In genomic region chr6:21214673-21215490, GRCm38 (mm10) we compare ENCODE assay signal across 10 mouse cellular contexts. TPM values are rescaled to one million over a fixed set of nuclear protein-coding genes. Genes with fewer than 3 reads are reported as not detected.
DNase-seq lines count a peak whose midpoint lies in the region; ATAC-seq and TF ChIP-seq lines count a peak whose summit lies in the region.
"Had no signal": no experiment of that assay in that cellular context is flagged by ENCODE, and none has a peak within 500 bp of the region (broad histone marks: within the 10 kb centered on the region; RNA-seq: fewer than 3 reads in every experiment).

No protein-coding gene starts in this region.

- H3K27ac ChIP-seq in kidney, adult 2 months (ENCODE audit: insufficient read depth, low read depth, low read length), result no peak overlapping the region
- H3K27ac ChIP-seq in limb, embryonic 11.5 days (replicated peaks; ENCODE audit: low read depth, low read length), result no peak overlapping the region
- H3K27ac ChIP-seq in olfactory bulb, adult 2 months (ENCODE audit: insufficient read depth, low read depth, low read length), result peak overlapping the region; percentile 78

- no peaks in the 10 kb centered on the region for H3K36me3 ChIP-seq in kidney, adult 2 months (ENCODE audit: control insufficient read depth, insufficient read depth, low read length)
- no peaks in the 10 kb centered on the region for H3K36me3 ChIP-seq in limb, embryonic 11.5 days (ENCODE audit: control insufficient read depth, insufficient read depth, low read length)

- ATAC-seq in common myeloid progenitor, adult 5-6 weeks (replicated peaks; ENCODE audit: low read depth, poor library complexity, severe bottlenecking), result 0 out of 2 replicates have a peak, but pooled peaks have one; percentile 15
- ATAC-seq in limb, embryonic 11.5 days (ENCODE audit: insufficient number of reproducible peaks, low FRiP score, low TSS enrichment, low read depth), result peak; percentile 65

- H3K27me3 ChIP-seq in kidney, adult 2 months (replicated peaks; ENCODE audit: control insufficient read depth, insufficient read depth, low read length), result peaks cover 6% of the 10 kb centered on the region
- H3K27me3 ChIP-seq in limb, embryonic 11.5 days (ENCODE audit: control insufficient read depth, insufficient read depth, low read length), result peaks cover 4% of the 10 kb centered on the region; the same call in 1 of the 2 replicates

- TF ChIP-seq POLR2A in kidney, adult 2 months (IDR thresholded peaks at IDR 0.05; ENCODE audit: low read depth, low read length), result no peak
- TF ChIP-seq POLR2A in olfactory bulb, adult 2 months (IDR thresholded peaks at IDR 0.05; ENCODE audit: insufficient read depth, low read depth, low read length), result no peak; the same call in 1 of the 2 replicates

- H3K9ac ChIP-seq in limb, embryonic 11.5 days (ENCODE audit: low read length), result peak overlapping the region; percentile 69

- H3K9me3 ChIP-seq in limb, embryonic 11.5 days (ENCODE audit: control insufficient read depth, low read length), result no peaks in the 10 kb centered on the region

- peak; percentile 95 for DNase-seq in heart, adult 11 months
- no peak for DNase-seq in heart, postnatal 25 days (ENCODE audit: low spot score)
- DNase-seq in gonadal fat pad, adult 2 months (ENCODE audit: low read depth), result peak; percentile 28
- peak; percentile 4 for DNase-seq in kidney, adult 2 months
- DNase-seq in limb, embryonic 11.5 days (ENCODE audit: low spot score), result peak; percentile 76
- no peak for DNase-seq in natural killer cell, adult 2 months (ENCODE audit: low spot score in 2 of 2)

- no peaks in the 10 kb centered on the region for H3K4me1 ChIP-seq in kidney, adult 2 months (ENCODE audit: control insufficient read depth, insufficient read depth, low read length)
- no peaks in the 10 kb centered on the region for H3K4me1 ChIP-seq in limb, embryonic 11.5 days (ENCODE audit: control insufficient read depth, insufficient read depth, low read length)
- 0 out of 2 replicates have a peak, but pooled peaks cover 4% of the 10 kb centered on the region for H3K4me1 ChIP-seq in olfactory bulb, adult 2 months (ENCODE audit: control insufficient read depth, insufficient read depth, low read length)

- H3K4me2 ChIP-seq in limb, embryonic 11.5 days (ENCODE audit: low read depth, severe bottlenecking), result peak overlapping the region; percentile 90

- no peak for TF ChIP-seq CTCF in kidney, adult 2 months (conservative IDR thresholded peaks at IDR 0.05; ENCODE audit: insufficient read depth, insufficient read length, low read depth, low read length)
- TF ChIP-seq CTCF in olfactory bulb, adult 2 months (IDR thresholded peaks at IDR 0.05; ENCODE audit: insufficient read depth, low read depth, low read length), result no peak

- peak overlapping the region; percentile 53 for H3K4me3 ChIP-seq in kidney, adult 2 months (ENCODE audit: insufficient read depth, low read depth, low read length)
- H3K4me3 ChIP-seq in limb, embryonic 11.5 days (ENCODE audit: low read depth, low read length), result peak overlapping the region; percentile 57
- peak overlapping the region; percentile 68 for H3K4me3 ChIP-seq in olfactory bulb, adult 2 months (ENCODE audit: insufficient read depth, low read depth, low read length)

- under 1% methylated on average over 83 of the region's 83 CpGs for WGBS in kidney, adult 2 months
- under 1% methylated on average over 65 of the region's 83 CpGs for WGBS in limb, embryonic 11.5 days
- under 1% methylated on average over 83 of the region's 83 CpGs for WGBS in olfactory bulb, adult 2 months

- intact Hi-C loops in heart, postnatal 25 days (cut with DNase I), result loop anchor here (2.0 to 10.0 kb wide), 4 partner anchors 170 to 490 kb away; no protein-coding TSS in a partner anchor

RNA-seq across cellular contexts. Expression of gene Kcnd2, which starts 0.4 kb away (rescaled TPM):
- 10 to 100 TPM; 13.3 to 14.6 TPM for total RNA-seq in heart, postnatal 25 days (2021)
- not detected in 2 replicates for total RNA-seq in common myeloid progenitor, adult 5-6 weeks (2017)
- polyA plus RNA-seq in gonadal fat pad, adult 2 months (2012; rRNA removed), result 0.06 and 0.19 TPM in 2 replicates
- 0.10 and 0.13 TPM in 2 replicates for polyA plus RNA-seq in kidney, adult 2 months (2012; rRNA removed)
- 1.4 and 1.5 TPM in 2 replicates for polyA plus RNA-seq in limb, embryonic 11.5 days (2014; fragmentation: Nextera tagmentation; extraction: Ambion mirVana)
- 88.9 TPM in 1 of 2 replicates, not detected in the other for polyA plus RNA-seq in olfactory bulb, adult 2 months (2012; ENCODE audit: insufficient read depth, insufficient read length, low replicate concordance, missing spikeins)
- polyA plus RNA-seq: C2C12; liver, adult 2 months had no signal

Comparison
In these comparisons a context has a peak if more than half of its experiments do, and no peak if none do; other contexts are left out.
1. DNase-seq: peak in heart, adult 11 months (single experiment), gonadal fat pad, adult 2 months (single experiment), kidney, adult 2 months (single experiment) and limb, embryonic 11.5 days (single experiment); none in heart, postnatal 25 days (single experiment) and natural killer cell, adult 2 months (0 of 2).
2. RNA of gene Kcnd2, which starts 0.4 kb away (polyA plus RNA-seq): 88.9 TPM in olfactory bulb, adult 2 months; 1.4 to 1.5 TPM in limb, embryonic 11.5 days, 0.06 to 0.19 TPM in gonadal fat pad, adult 2 months and 0.10 to 0.13 TPM in kidney, adult 2 months; every median in the first group is over 10 times any median in the second.
3. Peak in every context shown above with its lines, with median percentiles within 50 percentile points of each other: H3K4me3 ChIP-seq.